Mouse (Mus musculus) heart, postnatal 25 days (tissue): ENCODE measurements around the gene Wdr46. TPM values are rescaled to one million over a fixed set of nuclear protein-coding genes. Genes with fewer than 3 reads are reported as not detected.

Source experiments
- DNase-seq: peaks from one replicate; pipeline ENCODE4 v3.0.0; 2022; ENCODE audit warnings: low spot score
- intact Hi-C: fragments of 180-260 bp; cut with DNase I; formaldehyde crosslinking; loops from one replicate; pipeline ENCODE4 v1.15.1; 2025
- total RNA-seq, 2 experiments: library from RNA; stranded (reverse); gene quantifications; 2 replicates each; pipeline ENCODE4 v1.2.3; 2021

Wdr46 gene
- total RNA-seq, 2 experiments from 2014 or later: 9.3 to 10.2 TPM

DNA sequence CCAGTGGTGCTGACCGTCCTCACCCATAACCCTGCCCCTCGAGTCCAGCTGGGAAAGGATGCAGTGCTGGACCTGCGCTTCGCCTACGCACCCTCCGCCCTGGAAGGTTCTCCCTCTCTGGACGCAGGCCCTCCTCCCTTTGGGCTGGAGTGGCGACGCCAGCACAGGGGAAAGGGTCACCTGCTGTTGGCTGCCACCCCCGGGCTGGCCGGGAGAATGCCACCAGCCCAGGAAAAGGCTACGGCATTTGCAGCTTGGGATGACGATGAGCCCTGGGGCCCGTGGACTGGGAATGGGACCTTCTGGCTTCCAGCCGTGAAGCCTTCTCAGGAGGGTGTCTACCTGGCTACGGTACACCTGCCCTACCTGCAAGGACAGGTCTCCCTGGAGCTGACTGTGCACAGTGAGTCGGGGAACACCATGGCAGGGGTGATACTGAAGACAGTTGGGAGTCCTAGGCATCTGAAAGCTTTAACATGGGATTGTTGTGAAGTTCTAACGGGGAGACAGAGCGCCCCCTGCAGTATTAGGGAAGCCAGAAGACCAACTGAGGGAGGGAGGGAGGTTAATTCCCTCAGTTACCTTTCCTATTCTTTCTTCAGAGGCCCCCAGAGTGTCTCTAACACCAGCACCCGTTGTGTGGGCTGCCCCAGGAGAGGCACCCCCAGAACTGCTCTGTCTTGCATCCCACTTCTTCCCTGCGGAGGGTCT lies 14.9 kb upstream of the Wdr46 start:
- intact Hi-C loops: no loop called here
- no peak for DNase-seq

GRCm38 (mm10) chr17:33926207-33926932 lies 14.1 kb upstream of the Wdr46 start:
- intact Hi-C loops: no loop called here
- DNase-seq: no peak

DNA sequence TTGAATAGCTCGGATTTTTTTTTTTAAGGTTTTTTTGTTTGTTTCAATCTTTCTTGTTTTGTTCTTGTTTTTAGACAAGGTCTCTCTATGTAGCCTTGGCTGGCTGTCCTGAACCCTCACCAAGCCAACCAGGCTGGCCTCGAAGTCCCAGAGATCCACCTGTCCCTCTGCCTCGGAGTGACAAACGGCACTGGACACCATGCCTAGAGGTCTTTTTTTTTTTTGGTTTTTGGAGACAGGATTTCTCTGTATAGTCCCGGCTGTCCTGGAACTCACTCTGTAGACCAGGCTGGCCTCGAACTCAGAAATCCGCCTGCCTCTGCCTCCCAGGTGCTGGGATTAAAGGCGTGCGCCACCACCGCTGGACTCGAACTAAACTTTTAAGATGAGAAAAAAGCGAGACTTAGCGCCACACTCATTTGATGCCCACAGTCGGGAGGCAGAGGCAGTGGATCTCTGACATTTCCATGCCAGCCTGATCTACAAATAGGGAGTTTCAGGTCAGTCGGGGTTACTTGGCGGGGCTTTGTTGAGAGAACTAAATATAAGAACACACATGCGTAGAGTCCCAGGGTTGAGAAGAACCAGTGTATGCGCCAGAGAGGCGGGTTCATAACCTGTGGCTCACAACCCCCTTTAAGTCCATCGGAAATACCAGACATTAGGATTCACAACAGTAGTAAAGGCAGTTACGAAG lies 12.1 kb upstream of the Wdr46 start:
- intact Hi-C loops: no loop called here
- DNase-seq: no peak

GRCm38 (mm10) chr17:33929371-33930279 lies 10.8 kb upstream of the Wdr46 start, which contains the start of gene Rgl2:
Gene Rgl2, plus strand, starts transcription at chr17:33929543.
- intact Hi-C loops: no loop called here
- peak; percentile 73 for DNase-seq

DNA sequence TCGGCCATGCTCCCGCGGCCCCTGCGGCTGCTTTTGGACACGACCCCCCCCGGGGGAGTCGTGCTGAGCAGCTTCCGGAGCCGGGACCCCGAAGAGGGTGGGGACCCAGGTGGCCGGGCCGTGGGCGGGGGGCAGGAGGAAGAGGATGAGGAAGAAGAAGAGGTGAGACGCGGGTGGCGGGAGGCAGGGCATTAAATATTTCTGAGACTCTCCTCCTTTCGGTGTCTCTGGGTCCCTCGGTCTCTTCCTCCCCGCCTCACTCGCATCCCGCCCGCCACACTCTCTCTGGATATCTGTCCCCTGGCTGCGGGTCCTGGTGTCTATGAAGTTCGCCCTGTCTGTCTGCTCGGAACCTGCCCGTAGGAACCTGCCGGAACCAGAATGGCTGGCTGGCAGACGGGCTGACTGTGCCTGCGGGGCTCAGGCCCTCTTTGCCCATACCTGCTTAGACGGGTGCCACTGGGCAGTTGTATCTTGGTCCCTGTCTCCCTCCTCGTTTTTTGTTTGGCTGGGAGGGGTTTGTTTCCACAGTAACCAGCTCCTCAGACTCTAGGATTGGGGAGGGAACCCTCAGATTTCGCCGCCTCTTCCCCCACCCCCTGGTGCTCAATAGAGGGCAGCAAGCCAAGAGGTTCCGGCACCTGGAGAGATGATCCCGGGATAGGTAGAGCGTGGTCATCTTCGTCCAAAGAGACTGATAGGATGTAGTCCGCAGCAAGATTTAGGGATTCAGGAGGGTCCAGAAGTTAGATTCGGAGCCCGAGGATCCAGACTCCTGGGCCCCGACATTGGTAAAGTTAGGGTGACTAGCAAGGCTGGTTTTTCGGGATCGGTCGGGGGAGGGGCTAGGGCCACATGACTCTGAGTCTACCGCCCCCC lies 9.9 kb upstream of the Wdr46 start:
- intact Hi-C loops: no loop called here
- DNase-seq: peak; percentile 35

DNA sequence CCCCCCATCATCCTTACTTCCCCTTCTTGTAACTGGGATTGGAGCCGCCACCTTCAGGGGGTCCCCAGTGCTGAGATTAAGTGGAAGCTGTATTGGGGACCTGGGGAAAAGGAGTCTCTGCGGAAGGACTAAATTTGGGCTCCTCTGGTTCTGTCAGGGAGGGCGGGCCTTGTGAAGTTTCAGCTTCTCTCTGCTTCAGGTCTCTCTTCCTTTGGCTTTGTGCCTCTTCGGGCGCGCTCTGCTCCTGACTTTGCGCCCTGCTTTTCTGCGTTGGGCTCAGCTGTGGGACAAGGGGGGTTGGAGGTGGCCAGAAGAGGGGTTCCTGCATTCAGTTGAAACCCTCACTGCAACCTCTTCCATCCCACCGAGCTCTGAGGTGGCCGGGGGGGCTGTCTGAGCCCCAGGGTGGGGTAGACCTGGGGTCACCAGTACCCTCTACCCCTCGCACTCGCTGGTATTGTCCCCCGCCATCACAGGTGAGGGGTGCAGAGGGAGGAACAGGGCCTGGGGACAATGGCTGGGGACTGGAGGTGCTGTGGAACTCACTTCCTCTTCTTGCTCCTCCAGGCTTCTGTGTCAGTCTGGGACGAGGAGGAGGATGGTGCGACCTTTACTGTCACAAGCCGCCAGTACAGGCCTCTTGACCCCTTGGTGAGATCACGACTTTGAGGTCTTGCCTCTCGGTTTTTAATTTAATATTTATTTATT lies 9.1 kb upstream of the Wdr46 start:
- no peak for DNase-seq
- intact Hi-C loops: no loop called here

DNA sequence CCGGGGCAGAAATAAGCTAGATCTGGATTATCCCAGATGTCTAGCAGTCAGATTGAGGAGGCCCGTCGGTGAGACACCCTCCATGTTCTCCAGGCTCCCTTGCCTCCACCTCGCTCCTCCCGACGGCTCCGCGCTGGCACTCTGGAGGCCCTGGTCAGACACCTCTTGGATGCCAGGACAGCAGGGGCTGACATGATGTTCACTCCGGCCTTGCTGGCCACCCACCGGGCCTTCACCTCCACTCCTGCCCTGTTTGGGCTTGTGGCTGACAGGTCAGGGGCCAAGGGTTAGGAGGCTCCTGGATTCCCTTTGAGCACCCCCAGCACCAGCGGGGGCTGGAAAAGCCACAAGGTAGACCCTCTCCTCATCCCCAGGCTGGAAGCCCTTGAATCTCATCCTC lies 8.5 kb upstream of the Wdr46 start:
- intact Hi-C loops: no loop called here
- no peak for DNase-seq

GRCm38 (mm10) chr17:33932448-33932847 lies 8.0 kb upstream of the Wdr46 start:
- no peak for DNase-seq
- intact Hi-C loops: no loop called here

- intact Hi-C loops: no loop called here
- DNase-seq: no peak
These were observed 7.5 kb upstream of the Wdr46 start for GRCm38 (mm10) chr17:33932970-33933369.

- DNase-seq: no peak
- intact Hi-C loops: no loop called here
These were observed 4.9 kb upstream of the Wdr46 start for GRCm38 (mm10) chr17:33935422-33936055.

DNA sequence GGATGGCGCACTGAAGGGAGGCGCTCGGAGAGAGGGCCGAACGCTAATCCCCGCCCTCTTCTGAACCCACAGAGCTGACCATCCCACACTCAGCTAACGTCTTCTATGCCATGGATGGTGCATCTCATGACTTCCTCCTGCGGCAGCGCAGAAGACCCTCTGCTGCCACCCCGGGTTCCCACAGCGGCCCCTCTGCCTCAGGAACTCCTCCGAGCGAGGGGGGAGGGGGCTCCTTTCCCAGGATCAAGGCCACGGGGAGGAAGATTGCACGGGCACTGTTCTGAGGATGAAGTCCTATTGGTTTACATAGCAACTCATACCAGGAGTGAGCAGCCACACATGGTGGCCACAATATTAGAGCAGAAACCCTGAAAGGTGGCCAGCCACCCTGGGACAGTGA lies 3.5 kb upstream of the Wdr46 start:
- intact Hi-C loops: no loop called here
- DNase-seq: no peak

DNA sequence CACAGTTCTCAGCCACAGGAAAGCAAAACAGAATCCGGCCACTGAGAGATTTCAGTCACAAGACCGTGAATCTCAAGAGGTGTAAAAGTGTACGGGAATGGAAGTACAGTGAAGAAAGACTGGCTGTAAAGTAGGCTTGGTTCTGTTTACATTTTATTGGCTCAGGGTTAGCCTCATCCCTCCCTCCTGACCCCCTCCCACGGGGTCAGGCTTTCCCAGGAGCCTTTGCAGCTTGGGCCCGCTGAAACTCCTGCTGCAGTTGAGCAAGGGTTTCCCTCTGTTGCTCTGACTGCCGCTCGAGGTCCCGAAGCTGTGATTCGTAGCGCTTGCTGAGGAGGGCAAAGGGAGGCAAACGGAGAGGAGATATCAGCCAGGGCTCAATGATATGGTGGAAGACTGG lies 1.7 kb upstream of the Wdr46 start:
- no peak for DNase-seq
- intact Hi-C loops: no loop called here

DNA sequence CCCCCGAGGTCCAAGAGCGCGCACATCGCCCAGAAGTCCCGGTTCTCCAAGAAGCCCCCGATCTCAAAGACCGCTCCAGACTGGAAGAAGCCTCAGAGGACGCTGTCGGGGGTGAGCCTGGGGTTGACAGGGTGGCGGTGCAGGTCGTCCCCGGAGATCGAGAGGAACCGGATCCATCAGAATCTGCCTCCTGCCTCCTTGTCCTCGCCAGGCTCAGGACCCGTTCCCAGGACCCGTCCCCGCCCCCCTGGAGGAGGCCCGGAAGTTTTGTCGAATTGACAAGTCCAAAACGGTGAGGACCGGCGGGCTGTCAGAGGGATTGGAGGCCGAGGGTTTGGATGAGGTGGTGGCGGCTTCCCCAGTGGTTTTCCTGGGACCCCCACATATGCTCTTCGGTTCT lies 521 bp downstream of the Wdr46 start:
- intact Hi-C loops: loop anchor here (1.0 kb wide), 1 partner anchor 14 kb away; the partner anchor contains the start of gene Vps52

DNA sequence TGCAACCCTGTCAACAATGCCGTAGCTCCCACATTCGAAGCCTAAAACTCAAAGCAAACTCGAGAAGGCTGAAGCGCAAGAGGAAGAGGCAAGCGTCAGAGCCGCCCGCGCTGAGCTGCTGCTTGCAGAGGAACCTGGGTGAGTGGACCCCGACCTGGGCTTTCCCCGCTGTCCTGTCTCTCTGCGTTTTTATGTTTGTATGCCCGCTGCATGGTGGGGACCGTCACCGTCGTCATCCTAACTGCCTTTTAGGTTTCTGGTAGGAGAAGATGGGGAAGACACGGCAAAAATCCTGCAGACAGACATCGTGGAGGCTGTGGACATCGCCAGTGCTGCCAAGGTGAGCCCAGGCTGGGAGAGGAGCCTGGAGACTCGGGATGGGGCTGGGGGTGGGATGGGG lies 921 bp downstream of the Wdr46 start:
- intact Hi-C loops: no loop called here

More for the DNA sequence above, 521 bp downstream of the Wdr46 start:
- no peak for DNase-seq

DNA sequence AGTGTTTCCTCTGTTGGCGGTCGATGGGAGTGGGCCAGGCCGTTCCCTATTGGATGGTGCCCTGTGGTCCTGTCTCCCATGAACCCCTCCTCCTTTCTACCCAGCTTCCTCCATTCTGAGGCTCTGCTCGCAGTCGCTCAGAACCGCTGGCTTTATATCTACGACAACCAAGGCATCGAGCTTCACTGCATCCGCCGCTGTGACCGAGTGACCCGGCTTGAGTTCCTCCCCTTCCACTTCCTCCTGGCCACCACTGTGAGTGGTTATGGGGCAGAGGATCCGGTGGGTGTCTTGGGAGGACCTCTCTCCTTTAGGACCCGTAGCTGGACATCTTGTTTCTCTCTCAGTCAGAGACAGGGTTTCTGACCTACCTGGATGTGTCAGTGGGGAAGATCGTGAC lies 3.0 kb downstream of the Wdr46 start:
- no peak for DNase-seq
- intact Hi-C loops: no loop called here

More for the DNA sequence above, 921 bp downstream of the Wdr46 start:
- no peak for DNase-seq

DNA sequence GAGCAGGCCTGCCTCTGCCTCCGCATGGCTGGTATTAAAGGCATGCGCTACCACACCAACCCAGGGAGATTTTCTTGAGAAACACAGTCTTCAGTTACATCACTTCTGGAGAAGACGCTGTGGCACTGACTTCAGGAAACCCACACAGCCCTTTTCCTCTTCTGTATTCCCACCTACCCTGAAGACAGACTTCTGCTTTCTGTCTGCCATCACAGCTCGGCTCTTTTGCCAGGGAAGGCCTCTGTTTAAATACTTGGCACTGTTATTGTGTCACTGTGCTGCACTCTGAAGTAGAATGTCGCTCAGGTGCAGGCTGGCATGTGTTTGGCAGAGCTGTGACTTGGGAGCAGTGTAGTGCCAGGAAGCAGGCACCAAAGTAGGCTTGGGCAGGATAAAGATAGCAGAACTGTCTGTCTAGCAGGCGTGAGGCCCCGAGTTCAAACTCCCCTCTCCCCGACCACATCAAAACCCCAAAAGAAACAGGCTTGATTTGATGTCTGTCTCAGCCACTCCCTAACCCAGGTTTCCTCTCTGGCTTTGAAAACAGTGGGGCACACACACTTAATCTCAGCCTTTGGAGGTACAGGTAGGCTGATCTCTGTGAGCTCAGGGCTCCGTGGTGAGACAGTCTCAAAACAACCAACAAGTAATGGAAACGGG lies 7.1 kb downstream of the Wdr46 start:
- intact Hi-C loops: no loop called here
- no peak for DNase-seq
